In genomic region chr10:107514735-107515134, GRCm38 (mm10) we compare ENCODE assay signal across 26 mouse cellular contexts. TPM values are rescaled to one million over a fixed set of nuclear protein-coding genes. Genes with fewer than 3 reads are reported as not detected.
"Had no signal": no experiment of that assay in that cellular context is flagged by ENCODE, and none has a peak within 500 bp of the region (broad histone marks: within the 10 kb centered on the region; RNA-seq: fewer than 3 reads in every experiment).

No protein-coding gene starts in this region.

- H3K36me3 ChIP-seq: heart, embryonic 10.5 days; heart, embryonic 12.5 days; hindbrain, embryonic 10.5 days; hindbrain, embryonic 12.5 days; limb, embryonic 13.5 days; liver, embryonic 13.5 days; liver, embryonic 15.5 days had no signal

- H3K4me2 ChIP-seq: heart, embryonic 12.5 days; hindbrain, embryonic 12.5 days; hindbrain, embryonic 14.5 days; limb, embryonic 13.5 days; liver, embryonic 11.5 days; liver, embryonic 13.5 days; liver, embryonic 15.5 days had no signal

- H3K4me1 ChIP-seq: heart, embryonic 10.5 days; heart, embryonic 12.5 days; hindbrain, embryonic 10.5 days; hindbrain, embryonic 12.5 days; limb, embryonic 13.5 days; liver, embryonic 13.5 days; liver, embryonic 15.5 days had no signal

- H3K27me3 ChIP-seq: heart, embryonic 12.5 days; hindbrain, embryonic 12.5 days; limb, embryonic 13.5 days; liver, embryonic 13.5 days; liver, embryonic 15.5 days had no signal

- H3K27ac ChIP-seq: heart, embryonic 10.5 days; hindbrain, embryonic 10.5 days; hindbrain, embryonic 12.5 days; hindbrain, embryonic 14.5 days; layer of hippocampus, adult 2 months; left cerebral cortex, adult 2 months; limb, embryonic 13.5 days; liver, embryonic 13.5 days; liver, embryonic 15.5 days had no signal

- ATAC-seq: hindbrain, embryonic 16.5 days; inflammation-experienced regulatory T-cells, adult 6 months; intestine, embryonic 16.5 days had no signal

- H3K9ac ChIP-seq: heart, embryonic 12.5 days; hindbrain, embryonic 12.5 days; hindbrain, embryonic 14.5 days; limb, embryonic 13.5 days; liver, embryonic 13.5 days; liver, embryonic 15.5 days had no signal

- H3K9me3 ChIP-seq: heart, embryonic 10.5 days; heart, embryonic 12.5 days; hindbrain, embryonic 10.5 days; hindbrain, embryonic 12.5 days; limb, embryonic 13.5 days; liver, embryonic 13.5 days; liver, embryonic 15.5 days had no signal

- DNase-seq: gastrocnemius, postnatal 25 days; heart, adult 18-20 months; heart, postnatal 10 days; heart, postnatal 4 days; kidney, adult 18-20 months; kidney, adult 8-10 months; kidney, postnatal 10 days; kidney, postnatal 25 days; kidney, postnatal 4 days; liver; liver, embryonic 13.5 days had no signal

- H3K4me3 ChIP-seq: heart, embryonic 10.5 days; heart, embryonic 12.5 days; hindbrain, embryonic 10.5 days; hindbrain, embryonic 12.5 days; layer of hippocampus, adult 2 months; left cerebral cortex, adult 2 months; limb, embryonic 13.5 days; liver, embryonic 13.5 days; liver, embryonic 15.5 days had no signal

RNA-seq across cellular contexts. Expression of gene Myf6, which starts 20.2 kb away (rescaled TPM):
- polyA plus RNA-seq: hindbrain, embryonic 12.5 days; hindbrain, embryonic 14.5 days; hindbrain, embryonic 16.5 days; inflammation-experienced regulatory T-cells, adult 6 months; intestine, embryonic 16.5 days; kidney, embryonic 14.5 days had no signal

RNA-seq across cellular contexts. Expression of gene Myf5, which starts 28.8 kb away (rescaled TPM):
- polyA plus RNA-seq: heart, embryonic 12.5 days; heart, embryonic 14.5 days; hindbrain, embryonic 16.5 days; inflammation-experienced regulatory T-cells, adult 6 months; kidney, embryonic 14.5 days had no signal
